Mouse (Mus musculus): ENCODE data around the gene Cops7a.

Cops7a gene

GRCm38 (mm10) chr6:124918890-124919627 lies 46.3 kb downstream of the Cops7a start:
- no peak for DNase-seq (ENCODE audit: low spot score in 2 of 2)

- no peak for DNase-seq (ENCODE audit: low spot score in 2 of 2)
Observed at GRCm38 (mm10) chr6:124918331-124918690, 47.0 kb downstream of the Cops7a start.

- DNase-seq (ENCODE audit: low spot score in 2 of 2), result peak; percentile 92
Observed at GRCm38 (mm10) chr6:124917518-124918330, 47.6 kb downstream of the Cops7a start.

- peak; percentile 72 to 87 for DNase-seq (ENCODE audit: low spot score in 2 of 2)
Observed at GRCm38 (mm10) chr6:124916695-124917517, 48.4 kb downstream of the Cops7a start.

- DNase-seq (ENCODE audit: low spot score in 2 of 2), result peak; percentile 57 to 73
Observed at GRCm38 (mm10) chr6:124915942-124916694, 49.2 kb downstream of the Cops7a start.

- DNase-seq (ENCODE audit: low spot score in 2 of 2), result peak in 1 of 2 experiments; percentile 36
Observed at GRCm38 (mm10) chr6:124915160-124915941, 50.0 kb downstream of the Cops7a start.

GRCm38 (mm10) chr6:124914511-124914910 lies 50.8 kb downstream of the Cops7a start:
- DNase-seq (ENCODE audit: low spot score in 2 of 2), result no peak

- DNase-seq (ENCODE audit: low spot score in 2 of 2), result no peak
Observed at GRCm38 (mm10) chr6:124913721-124914285, 51.5 kb downstream of the Cops7a start.

- no peak for DNase-seq (ENCODE audit: low spot score in 2 of 2)
Observed at GRCm38 (mm10) chr6:124913214-124913613, 52.1 kb downstream of the Cops7a start.

- no peak for DNase-seq (ENCODE audit: low spot score in 2 of 2)
Observed at GRCm38 (mm10) chr6:124911533-124912218, 53.7 kb downstream of the Cops7a start, which contains the start of gene Lag3. Gene Lag3, minus strand, starts transcription at chr6:124911705.

GRCm38 (mm10) chr6:124910032-124910431 lies 55.3 kb downstream of the Cops7a start:
- no peak for DNase-seq (ENCODE audit: low spot score in 2 of 2)

Data from frontal cortex, postnatal 10 days (tissue).